Mouse (Mus musculus) CH12.LX (cell line): ENCODE results near the gene Hoxa7.

Source experiments
- BHLHE40 ChIP-seq: IDR thresholded peaks from 2 replicates; pipeline ENCODE4 v1.6.1; 2011; ENCODE audit warnings: mild to moderate bottlenecking, low read depth, low read length, improper control_type of control experiment
- CTCF ChIP-seq, 2 experiments: IDR thresholded peaks in 1 of 2; conservative IDR thresholded peaks in 1 of 2; 2 replicates each; pipeline ENCODE4 v1.5.1; 2011 to 2012; ENCODE audit warnings: low read depth in 2 of 2, low read length in 2 of 2, improper control_type of control experiment in 1 of 2, inconsistent platforms in 1 of 2, mild to moderate bottlenecking in 1 of 2, moderate library complexity in 1 of 2
- MAX ChIP-seq: IDR thresholded peaks from 2 replicates; pipeline ENCODE4 v1.6.1; 2011; ENCODE audit warnings: low read length, improper control_type of control experiment
- MEF2A ChIP-seq: IDR thresholded peaks from 2 replicates; pipeline ENCODE4 v1.6.1; 2014; ENCODE audit warnings: low read depth, mild to moderate bottlenecking, inconsistent platforms, low read length, improper control_type of control experiment, borderline replicate concordance
- POLR2A ChIP-seq: IDR thresholded peaks from 2 replicates; pipeline ENCODE4 v1.6.1; 2011; ENCODE audit warnings: low read depth, mild to moderate bottlenecking, improper control_type of control experiment, low read length
- USF1 ChIP-seq: IDR thresholded peaks from 2 replicates; pipeline ENCODE4 v1.6.1; 2014; ENCODE audit warnings: low read depth, mild to moderate bottlenecking, inconsistent platforms, low read length, improper control_type of control experiment

GRCm38 (mm10) chr6:52178918-52179665, 42.6 kb downstream of the Hoxa7 start:
- no peak for TF ChIP-seq CTCF (conservative IDR thresholded peaks at IDR 0.05 in 1 of 2, IDR thresholded peaks at IDR 0.05 in 1 of 2; ENCODE audit: low read depth in 2 of 2, low read length in 2 of 2)
- no peak for TF ChIP-seq POLR2A
- no peak for TF ChIP-seq MEF2A
- TF ChIP-seq USF1 = no peak
- TF ChIP-seq MAX = no peak
- no peak for TF ChIP-seq BHLHE40
